Mouse (Mus musculus): ENCODE results near the gene Rasgrp3. TPM values are rescaled to one million over a fixed set of nuclear protein-coding genes. Genes with fewer than 3 reads are reported as not detected.
"Not testable (repeated sequence)": the region's sequence is repeated elsewhere in the genome, so short reads cannot be mapped to it uniquely, and the experiment has no call there.

The Rasgrp3 gene
- 10 to 100 TPM; 11.9 to 12.2 TPM for total RNA-seq (2021)

DNA sequence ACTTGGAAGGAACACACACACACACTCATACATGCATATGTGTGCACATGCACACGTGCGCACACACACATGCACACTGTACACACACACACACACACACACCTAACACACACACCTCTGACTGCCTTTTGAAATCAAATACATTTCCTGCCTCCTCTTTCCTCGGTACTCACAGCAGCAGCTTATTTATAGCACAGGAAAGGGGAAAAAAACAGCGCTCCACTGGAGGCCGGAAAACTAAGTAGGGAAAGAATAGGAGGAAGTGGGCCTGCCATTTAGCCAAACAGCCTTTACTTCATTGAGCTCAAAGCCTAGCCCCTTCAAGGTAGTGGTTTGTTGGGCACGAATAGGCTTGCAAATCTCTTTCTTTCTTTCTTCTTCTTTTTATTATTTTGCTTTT lies at the start of gene Rasgrp3:
Gene Rasgrp3 (plus strand): TSS at position 298 of the 400 bp plus-strand sequence.
- no peak for DNase-seq

DNA sequence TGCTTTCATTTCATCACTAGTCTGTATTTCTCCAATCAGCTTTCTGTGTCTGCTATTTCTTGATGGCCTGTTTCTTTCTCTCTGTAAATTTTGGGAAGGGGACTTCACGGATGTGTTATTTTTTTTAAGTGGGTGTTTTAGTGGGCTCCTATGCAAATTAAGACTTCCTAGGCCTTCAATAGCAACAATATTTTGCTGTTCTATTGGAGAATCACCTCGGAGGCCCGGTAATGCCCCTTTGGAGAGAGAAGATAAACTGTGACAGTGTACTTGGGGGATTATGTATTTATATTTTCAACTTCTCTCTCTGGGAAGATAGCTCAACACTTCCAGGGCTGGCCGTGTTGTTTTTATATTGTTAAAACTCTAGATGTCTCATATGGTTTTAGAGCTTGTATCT lies 47.3 kb upstream of the Rasgrp3 start:
- DNase-seq = no peak

DNA sequence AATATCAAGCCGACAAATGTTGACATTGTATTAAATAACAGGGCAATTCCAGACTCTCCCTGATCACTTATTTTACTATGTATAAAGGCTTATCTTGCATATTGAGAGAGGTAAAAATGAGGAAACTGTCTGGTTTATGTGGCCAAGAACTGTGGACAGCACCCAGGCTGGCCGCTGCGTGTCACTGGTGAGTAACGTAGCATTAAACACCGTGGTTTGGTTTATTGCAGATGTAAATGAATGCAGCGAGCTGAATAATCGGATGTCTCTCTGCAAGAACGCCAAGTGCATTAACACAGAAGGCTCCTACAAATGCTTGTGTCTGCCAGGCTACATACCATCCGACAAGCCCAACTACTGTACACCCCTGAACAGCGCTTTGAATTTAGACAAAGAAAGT lies 45.6 kb upstream of the Rasgrp3 start:
- DNase-seq = no peak

DNA sequence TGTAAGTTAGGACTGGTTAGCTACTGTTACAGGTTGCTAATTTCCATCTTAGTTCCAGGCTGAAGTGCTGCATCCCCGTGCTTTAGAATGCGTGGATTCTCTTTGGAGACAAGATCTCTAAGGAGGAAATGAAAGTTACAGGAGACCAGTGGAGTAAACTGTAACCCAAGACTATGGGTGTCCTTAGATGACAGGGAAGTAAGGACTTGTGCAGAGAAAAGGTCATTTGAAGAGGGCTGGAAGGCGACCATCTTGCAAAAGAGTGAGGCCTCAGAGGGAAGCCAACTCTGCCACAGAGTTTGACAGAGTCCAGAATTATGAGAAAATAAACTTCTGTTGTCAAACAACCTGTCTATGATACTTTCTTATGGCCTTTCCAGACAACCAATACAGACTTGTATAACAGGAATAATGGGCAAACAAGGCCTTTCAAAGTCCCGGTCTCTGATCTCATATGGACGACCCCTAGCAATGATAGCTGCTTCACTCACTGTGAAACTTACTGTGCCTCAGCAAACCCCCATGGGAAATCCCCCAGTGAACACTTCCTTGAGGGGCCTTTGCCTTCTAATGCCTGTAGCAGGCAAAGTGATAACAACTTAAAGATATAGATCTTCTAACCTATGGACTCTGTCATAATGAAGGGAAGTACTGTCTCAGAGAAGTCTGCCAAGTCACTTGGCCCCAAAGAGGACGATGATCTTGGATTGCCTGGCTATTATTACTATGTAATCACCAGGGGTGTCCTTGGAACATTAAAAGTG lies 44.1 kb upstream of the Rasgrp3 start:
- no peak for DNase-seq

DNA sequence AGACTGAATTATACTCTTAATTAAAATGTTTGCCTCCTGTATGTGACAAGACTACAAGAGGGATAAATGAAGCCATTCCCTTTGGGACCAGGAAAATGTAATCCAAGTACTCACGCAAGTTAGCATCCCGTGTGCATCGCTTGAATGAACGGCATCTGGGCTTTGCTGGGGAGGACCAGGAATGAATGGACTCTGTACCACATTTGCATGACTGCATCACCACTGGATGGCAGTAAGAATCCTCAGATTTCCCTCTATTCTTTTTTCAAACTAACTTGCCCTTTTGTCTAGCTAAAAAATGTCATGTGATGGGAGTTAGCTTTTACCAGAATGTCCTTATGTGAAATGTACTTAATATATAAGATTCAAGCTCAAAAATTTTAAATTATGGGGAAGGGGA lies 29.3 kb upstream of the Rasgrp3 start:
- no peak for DNase-seq

DNA sequence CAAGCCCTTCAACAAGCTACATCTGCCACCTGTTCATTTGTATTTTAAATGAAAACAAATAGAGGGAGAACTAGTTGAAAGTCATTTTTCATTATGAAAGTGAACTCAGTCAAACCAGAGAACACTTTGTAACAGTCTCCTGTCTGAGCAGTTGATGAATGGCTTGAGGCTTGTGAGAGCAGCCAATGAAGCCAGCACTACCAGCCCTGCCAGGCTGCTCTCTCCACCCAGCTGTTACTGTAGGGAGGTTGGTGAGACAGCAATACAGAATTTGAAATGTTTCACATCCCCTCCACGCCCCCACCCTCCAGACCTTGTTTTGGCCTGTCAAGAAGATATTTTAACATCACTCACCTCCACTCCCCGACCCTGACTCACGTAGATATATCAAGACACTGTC lies 18.8 kb upstream of the Rasgrp3 start:
- DNase-seq = no peak

DNA sequence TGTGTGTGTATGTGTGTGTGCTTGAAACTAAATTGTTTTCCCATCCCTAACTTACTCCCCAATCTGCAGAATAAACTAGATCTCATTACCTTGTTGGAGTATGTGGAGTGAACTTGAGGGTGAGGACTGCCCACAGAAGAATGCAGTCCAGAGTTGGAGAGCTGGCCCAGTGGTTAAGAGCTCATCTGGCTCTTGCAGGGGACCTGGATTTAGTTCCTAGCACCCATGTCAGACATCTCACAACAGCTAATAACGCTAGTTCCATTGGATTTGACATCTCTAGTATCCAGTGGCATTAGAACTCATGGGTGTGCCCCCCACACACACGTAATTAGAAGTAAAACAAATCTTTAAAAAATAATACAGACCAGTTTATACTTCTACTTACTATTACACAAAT lies 1.5 kb upstream of the Rasgrp3 start:
- no peak for DNase-seq

DNA sequence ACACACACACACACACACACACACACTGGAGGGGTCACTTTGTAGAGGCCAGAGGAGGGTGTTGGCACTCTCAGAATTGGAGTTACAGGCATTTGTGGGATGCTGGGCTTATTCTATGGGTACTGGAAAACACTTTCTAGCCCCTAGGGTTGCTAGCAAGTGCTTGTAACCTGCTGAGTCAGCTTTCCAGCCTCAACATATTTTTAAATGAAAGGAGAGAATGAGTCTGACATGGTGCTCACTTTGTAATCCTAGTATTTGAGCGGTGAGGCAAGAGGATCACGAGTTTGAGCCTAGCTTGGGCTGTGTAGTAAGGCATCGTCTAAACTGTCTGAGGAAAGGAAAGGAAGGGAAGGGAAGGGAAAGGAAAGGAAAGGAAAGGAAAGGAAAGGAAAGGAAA lies 825 bp upstream of the Rasgrp3 start:
- no peak for DNase-seq

DNA sequence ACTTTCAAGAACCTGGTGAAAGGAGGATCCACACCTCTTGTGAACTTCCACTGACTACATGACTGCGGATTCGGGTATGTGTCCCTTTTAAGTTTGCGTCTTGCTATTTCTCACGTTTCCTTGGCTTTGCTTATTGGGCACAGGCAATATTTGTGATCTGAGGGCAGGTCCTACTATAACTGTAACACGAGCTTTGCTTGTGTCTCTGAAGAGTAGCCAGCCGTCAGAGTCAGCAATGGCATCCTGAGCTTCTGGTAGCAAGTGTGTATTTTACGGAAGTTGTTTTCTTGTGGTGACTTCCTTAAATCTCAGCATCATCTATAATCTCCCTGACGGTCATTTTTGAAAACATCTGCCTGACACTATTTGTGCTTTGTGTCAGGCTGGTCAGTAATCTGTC lies 399 bp downstream of the Rasgrp3 start:
- DNase-seq = no peak

DNA sequence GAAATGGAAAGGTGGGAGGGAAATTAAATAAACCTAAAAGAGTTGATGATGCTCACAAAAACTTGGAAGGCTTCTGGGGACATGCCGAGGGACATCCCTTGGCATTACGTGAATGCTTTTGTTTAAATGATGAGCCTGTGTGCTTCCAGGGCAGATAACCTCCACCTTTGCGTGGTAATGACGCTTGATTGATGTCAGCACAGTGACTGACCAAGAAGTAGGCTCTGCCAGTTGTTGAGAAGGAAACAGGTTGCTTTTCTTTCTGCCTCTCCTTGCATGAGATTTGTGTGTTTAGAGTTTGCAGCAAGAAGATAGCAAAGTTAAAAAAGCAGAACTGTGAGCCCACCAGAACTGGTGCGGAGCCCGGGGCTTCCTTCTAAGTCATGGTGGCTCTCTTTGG lies 1.1 kb downstream of the Rasgrp3 start:
- DNase-seq = no peak

DNA sequence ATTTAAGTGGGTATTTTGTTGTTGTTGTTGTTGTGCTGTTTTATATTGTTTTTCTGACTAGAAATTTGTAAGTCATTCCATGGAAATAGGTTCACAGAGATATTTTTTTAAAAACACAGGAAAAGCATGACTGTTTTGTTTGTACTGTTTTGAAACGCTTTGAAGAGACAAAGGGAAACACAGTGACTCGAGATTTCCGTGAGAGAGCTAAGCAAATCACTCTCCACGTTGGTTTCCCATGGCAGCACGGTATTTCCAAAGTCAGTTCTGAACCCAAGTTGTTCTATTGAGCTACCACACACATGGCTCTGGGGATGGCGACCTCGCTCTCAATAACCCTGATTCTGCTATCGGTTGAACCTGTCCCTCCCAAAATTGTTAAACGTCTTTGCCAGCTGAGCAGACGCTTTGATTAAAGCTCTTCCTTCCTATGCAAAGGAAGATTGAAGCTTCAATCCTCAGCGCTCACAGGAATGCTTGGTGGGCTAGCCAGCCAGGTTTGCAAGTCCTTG lies 1.6 kb downstream of the Rasgrp3 start:
- no peak for DNase-seq

DNA sequence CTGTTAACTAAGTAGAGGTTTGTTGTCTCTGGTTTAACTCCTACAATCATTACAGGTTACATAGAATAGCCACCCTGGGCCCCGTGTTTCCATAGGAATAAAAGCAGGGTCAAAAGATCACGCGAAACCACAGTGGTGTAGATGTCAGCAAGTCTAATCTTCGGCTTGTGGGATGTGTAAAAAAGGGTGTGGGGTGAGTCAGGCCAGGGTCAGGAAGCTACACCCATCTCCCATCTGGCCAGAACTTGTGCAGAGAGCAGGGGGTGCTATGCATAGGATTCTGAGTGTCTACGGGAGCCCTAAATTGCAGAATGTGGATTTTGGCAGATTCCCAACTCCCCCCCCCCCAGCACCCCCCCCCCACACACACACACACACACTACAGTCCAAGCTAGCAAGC lies 2.5 kb downstream of the Rasgrp3 start:
- no peak for DNase-seq

DNA sequence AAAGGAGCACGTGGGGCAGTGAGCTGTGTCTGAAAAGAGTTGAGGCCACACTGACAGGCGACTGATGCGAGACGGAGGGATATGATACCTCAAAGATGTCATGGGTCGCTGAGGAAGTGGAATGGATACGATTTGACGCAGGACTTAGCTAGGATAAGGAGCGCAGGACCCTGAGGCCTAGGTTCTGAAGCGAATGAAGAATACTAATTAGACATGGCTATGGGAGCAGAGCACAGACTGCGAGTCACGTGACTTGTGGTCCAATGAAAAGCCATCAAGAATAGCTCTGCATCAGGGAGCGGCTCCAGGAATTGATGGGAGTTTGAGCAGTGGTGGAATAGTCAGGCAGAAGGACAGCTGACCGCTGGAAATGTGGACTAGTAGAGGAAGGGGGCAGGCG lies 3.4 kb downstream of the Rasgrp3 start:
- DNase-seq = no peak

DNA sequence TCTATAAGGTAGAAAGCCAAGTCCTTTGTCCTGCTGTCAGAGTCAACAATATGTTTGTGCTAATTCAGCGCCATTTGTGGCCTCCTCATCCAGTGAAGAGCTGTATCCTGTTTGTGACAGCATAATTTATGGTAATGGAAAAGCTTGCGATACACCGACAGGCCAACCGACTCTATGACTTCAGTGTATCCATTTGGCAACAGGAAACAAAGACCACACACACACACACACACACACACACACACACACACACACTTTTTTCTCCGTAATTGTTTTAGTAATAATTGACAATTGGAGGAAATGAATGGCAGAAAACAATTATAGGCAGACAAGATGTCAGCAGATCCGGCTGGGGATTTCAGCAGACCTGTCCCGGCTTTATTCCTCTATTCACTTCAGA lies 4.9 kb downstream of the Rasgrp3 start:
- DNase-seq = no peak

DNA sequence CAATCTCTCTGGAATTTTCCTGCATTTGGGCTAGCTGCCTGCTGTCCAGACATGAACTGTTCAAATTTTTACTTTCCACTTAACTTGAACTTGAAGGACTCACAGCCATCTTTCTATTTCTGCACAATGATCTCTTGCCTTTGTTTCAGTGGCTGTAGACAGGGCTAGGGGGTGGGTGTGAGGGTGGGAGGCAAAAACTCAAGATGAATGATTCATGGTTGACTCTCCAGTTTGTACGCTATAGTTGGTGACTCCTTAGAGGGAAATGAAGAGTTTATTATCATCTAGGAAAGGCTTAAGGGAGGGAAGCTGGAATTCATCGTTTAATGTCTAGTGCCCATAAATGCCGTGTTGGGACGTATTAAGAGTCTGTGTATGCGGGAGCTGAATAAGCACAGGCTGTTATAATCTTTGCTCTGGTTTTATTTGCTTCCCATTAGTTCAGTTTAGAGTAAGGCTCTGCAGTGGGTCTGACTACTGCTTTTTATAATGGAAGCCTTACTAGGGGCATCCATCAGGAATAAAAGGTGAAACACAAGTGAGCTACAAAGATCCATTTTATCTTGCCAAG lies 5.6 kb downstream of the Rasgrp3 start:
- DNase-seq = no peak

DNA sequence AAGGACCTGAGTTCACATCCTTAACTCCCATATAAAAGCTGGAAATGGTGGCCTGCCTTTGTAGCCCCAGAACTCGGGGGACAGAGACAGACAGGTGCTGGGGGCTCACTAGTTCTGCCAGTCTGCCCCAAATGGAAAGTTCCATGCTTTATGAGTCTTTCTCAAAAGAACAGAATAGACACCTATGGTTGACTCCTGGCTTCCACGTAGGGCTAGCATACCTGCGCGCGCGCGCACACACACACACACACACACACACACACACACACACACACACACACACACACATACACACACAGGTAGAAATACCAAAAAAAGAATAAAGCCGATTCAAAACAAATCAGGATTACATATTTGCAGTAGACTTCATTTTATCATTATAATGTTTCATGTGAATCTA lies 6.7 kb downstream of the Rasgrp3 start:
- DNase-seq = no peak

DNA sequence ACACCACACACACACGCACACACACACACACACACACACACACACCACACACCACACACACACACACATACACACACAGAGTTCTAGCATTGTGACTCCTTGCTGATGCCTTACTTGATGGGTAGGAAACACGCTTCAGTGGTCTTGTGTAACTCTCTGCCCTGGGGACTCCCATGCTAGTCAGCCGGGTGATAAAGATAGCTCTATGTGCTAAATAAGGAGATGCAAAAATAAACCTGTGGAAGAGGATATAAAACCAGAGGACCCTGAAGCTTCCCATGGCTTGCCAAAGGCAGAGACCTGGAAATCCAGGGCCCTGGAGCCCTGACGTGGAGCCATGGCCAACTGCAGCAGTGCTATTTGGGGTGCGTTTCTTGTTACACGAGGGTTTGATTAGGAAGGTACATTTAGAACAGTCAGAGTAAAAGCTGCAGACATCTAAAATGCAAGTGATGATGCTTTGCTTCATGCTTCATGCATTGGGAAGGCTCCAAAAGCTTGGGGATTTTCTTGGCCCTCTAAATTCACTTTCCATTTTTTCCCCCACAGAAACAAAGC lies 7.4 kb downstream of the Rasgrp3 start:
- no peak for DNase-seq

DNA sequence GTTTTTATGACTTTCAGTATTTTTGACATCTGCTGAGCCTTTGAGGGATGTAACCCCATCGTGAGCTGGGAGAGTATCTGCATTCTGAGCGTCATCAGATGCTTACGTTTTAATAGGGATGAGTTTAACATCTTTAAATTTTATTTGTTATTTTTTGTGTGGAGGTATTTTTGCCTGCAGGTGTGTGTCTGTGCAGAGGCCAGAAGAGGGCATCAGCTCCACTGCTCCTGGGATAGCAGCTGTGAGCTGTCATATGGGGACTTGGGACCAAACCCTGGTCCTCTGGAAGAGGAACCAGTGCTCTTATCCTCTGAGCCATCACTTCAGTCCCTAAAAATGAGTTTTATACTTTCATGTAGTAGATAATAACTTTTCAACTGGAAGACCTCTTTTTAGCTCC lies 12.6 kb downstream of the Rasgrp3 start:
- DNase-seq = no peak

DNA sequence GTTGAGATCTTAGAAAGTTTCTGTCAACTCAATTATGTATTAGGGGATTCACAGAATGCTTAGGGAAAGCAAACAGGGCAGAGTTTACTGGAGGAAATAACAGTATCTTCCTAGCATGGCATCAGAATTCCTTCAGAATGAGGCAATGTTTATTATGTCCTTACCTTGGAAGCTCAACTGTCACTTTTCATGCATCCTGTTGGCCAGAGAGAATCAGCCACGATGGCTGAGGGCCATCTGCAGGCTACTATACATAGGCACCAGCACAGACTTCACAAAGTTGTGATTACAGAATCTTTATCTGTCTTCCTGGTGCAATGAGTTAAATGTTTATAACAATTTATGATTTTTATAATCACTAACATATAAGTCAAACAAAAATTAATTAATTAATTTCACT lies 13.3 kb downstream of the Rasgrp3 start:
- DNase-seq = no peak

DNA sequence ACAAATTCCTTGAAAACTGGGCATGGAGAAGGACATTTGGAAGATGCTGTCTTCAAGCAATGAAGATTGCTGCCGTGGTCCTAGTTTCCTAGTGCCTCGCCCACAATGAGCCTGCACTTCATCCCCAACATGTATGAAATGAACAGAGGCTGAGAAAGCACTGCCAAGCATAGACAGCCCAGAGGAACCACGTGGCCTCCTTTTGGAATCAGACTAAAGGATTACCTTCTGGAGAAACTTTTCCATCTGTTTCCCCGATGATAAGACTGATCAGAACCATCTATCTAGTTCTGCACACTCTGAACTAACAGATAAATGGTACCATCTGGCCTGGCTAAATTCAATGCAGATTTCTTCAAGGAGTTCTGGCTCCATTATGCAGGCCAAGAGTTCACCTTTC lies 16.6 kb downstream of the Rasgrp3 start:
- no peak for DNase-seq

DNA sequence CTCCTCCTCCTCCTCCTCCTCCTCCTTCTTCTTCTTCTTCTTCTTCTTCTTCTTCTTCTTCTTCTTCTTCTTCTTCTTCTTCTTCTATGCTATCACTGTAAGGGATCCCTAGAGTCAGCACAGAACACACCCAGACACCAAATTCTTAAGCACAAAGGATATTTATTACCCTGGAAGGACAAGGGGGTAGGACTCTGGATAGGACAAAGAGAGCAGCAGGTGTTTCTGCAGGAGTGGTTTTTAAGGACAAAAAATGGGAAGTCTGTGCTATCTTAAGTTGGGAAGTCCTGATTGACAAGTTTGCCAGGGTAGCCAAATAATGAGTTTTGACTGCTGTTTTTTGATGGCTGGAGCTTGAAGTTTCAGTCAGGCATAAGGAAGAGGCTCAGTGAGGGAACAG lies 17.9 kb downstream of the Rasgrp3 start:
- no peak for DNase-seq

DNA sequence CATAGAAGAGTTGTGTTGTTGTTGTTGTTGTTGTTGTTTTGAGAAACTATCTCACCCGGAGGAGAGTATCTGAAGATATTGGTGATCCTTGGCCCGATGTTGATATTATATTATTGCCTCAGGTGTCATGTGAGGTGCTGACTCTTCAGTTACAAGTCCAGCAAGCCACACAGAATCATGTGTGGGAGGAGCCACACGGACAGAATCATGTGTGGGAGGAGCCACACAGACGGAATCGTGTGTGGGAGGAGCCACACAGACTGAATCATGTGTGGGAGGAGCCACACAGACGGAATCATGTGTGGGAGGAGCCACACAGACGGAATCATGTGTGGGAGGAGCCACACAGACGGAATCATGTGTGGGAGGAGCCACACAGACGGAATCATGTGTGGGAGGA lies 20.4 kb downstream of the Rasgrp3 start:
- not testable (repeated sequence) for DNase-seq

DNA sequence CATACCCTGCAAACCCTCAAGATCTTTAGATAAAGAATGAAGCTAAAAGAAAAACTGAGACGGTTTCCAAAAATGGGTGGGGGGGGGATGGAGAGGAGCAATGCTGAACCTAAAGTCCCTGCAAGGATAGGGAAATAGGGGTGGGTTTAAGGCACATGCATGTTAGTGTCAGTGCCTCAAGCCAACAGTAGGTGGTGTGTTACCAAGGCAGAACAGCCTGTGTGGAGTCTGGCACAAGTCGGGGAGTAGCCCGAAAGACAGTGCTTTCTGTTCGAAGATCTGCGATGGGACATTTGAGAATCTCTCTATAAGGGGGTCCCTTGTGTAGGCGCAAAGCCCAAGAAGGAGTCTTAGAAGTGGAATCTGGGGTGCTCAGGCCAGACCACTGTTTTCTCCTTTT lies 24.9 kb downstream of the Rasgrp3 start:
- no peak for DNase-seq

DNA sequence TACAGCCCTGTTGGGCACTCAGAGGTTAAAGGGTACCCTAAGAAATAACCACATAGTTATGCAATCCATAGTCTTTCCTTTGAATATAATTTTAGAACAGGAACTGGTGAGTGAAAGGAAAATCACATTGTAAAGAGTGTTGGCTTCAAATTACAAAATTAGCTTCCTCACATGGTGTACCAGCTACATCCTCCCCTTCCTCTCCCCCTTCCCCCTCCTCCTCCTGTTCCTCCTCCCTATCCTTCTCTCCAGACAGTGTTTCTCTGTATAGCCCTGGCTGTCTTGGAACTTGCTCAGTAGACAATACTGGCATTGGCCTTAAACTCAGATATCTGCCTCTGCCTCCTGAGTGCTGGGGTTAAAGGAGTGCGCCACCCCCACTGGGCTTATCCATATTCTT lies 26.1 kb downstream of the Rasgrp3 start:
- DNase-seq = no peak
